Mouse (Mus musculus) Muller cell, postnatal 12 days (primary cell): ENCODE data around the gene Mef2b.
A peak's percentile ranks its signal among the peaks of the same experiment; 100 is the strongest.

Experiments used
- DNase-seq: peaks from one replicate; pipeline ENCODE4 v3.0.0-alpha.2; 2015; ENCODE audit errors: inconsistent ontology term

The Mef2b gene

GRCm38 (mm10) chr8:70134086-70134485 is 5.4 kb upstream of the Mef2b start:
- DNase-seq = no peak

GRCm38 (mm10) chr8:70134931-70135330 is 4.6 kb upstream of the Mef2b start:
- no peak for DNase-seq

GRCm38 (mm10) chr8:70136591-70136990 is 2.9 kb upstream of the Mef2b start:
- DNase-seq = no peak

GRCm38 (mm10) chr8:70137890-70138289 is 1.6 kb upstream of the Mef2b start:
- no peak for DNase-seq

DNA sequence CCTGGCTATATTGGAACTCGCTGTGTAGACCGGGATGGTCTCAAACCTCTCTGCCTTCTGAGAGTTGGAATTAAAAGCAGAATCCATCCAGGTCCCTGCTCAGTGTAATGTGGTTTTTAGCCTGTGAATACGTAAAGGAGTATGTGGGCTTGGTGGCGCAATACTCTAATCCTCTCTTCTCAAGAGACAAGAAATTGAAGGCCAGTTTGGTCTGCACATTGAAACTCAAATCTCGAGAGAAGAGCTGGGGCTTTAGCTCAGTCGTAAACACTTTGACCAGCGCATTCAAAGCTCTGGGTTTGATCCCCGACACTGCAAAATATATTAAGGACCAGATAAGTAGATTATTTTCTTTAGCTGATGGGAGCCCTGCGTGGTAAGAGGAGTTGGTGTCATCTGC is 470 bp downstream of the Mef2b start:
- no peak for DNase-seq

GRCm38 (mm10) chr8:70147678-70148607 is 8.4 kb downstream of the Mef2b start:
- no peak for DNase-seq

DNA sequence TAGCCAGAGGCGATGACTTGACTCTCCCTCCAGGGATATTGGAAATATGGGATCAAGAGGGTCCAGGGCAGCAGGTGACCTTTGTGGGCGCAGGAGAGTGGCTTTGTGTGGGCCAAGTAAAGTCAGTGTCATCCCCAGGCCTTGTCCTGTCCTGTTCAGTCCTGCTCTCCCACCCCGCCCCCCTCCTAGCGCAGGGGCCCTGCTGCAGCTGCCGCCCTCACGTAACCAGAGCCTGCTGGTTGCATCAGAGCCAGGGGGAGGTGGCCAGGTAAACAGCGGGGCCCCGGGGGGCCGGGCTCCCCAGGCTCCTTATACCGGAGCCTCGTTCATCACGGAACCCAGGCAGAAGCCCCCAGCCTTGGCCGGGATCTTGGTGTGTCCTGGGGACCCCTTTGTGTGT is 10.6 kb downstream of the Mef2b start:
- DNase-seq = no peak

DNA sequence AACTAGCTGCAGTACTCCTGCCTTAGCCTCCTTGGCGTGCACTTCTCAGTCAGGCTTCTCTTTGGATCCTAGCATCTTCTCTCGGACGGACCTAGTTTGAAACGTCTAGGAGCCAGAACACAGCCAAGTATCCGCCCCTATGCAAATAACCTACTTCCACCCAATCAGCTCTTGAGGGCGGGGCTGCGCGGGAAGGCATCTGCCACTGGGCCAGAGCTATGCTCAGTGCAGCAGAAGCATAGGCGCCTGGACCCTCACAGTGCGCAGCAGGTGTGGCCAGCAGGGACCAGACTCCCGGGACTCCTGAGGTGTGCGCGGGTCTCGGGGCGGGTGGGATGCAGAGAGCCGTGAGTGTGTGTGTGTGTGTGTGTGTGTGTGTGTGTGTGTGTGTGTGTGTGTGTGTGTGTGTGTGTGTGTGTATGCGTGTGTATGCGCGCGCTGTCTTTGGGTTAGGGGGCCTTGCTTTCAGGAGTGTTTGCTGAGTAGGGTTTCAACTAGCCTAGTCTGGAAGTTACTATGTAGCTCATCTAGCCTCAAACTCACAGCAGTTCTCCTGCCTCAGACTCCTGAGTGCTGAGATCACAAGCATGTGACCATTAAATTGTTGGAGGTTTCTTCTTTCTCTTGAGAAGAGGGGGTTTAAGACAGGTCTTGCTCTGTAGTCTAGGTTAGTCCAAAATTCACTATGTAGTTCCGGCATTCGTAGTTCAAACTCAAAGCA is 13.2 kb downstream of the Mef2b start:
- peak; percentile 84 for DNase-seq

GRCm38 (mm10) chr8:70157240-70157800 is 17.8 kb downstream of the Mef2b start:
- DNase-seq = no peak

DNA sequence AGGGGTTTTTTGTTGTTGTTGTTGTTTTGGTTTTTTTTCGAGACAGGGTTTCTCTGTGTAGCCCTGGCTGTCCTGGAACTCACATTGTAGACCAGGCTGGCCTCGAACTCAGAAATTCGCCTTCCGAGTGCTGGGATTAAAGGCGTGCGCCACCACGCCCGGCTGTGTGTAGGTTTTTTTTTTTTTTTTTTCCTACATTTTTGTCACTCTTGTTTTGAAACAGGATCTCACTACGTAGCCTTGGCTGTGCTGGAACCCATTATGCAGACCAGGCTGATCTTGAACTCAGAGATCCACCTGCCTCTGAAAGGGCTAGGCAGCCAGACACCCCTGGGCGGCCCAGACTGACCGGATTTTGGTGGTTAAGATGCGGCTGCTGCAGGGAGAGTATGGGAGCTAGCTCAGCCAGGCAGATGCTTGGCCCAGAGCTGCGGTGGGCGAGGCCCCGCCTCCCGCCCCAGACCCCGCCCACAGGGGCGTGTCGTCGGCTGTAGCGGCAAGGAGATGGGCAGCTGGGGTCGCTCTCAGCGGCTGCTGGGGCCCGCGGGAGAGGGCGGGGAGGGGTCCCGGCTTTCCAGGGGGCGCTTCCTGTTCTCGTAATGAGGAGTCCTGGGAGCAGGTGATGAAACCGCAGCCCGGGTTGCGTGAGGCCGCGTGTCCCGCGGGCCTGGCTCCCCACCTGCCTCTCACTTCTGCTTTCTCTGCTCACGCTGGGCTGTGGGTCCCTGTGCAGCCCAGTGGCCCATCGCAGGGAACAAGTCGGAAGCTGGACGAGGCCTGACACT is 18.8 kb downstream of the Mef2b start:
- DNase-seq = peak; percentile 89

GRCm38 (mm10) chr8:70159211-70159610 is 19.7 kb downstream of the Mef2b start:
- no peak for DNase-seq

GRCm38 (mm10) chr8:70160015-70160414 is 20.5 kb downstream of the Mef2b start:
- no peak for DNase-seq

DNA sequence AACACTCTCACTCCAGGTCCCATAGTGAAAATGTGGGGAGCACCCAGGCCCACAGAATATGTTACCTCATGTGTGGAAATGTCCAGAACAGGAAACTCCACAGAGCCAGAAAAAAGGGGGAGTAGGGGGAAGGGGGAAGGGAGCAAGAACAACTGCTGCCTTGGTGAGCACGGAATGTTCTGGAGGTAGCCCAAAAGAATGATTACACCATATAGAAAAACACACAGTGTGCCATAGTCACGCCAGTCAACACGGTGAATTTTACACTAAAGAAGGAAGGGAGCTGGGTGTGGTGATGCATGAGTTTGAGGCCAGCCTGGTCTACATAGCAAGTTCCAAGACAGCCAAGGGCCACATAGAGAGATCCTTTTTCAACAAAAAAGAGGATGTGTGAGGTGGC is 23.8 kb downstream of the Mef2b start:
- no peak for DNase-seq

GRCm38 (mm10) chr8:70166504-70167110 is 27.1 kb downstream of the Mef2b start:
- DNase-seq = peak; percentile 77

DNA sequence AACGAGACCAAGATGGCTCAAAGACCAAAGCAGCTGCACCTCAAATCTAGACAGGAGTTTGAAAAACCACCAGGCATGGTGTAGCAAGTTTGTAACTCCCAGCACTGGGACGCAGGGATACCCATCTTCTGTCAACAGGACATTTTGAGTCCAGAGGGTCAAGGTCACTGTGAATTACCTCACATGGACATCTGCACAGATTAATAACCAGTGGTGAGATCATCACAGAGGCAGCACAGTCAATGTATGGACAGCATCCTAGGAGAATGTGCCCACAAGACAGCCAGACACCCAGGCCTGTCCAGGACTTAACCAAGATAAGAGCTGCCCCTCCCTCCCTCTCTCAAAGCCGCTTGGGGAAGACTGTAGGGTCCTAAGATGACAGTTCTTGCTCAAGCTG is 30.6 kb downstream of the Mef2b start:
- no peak for DNase-seq

DNA sequence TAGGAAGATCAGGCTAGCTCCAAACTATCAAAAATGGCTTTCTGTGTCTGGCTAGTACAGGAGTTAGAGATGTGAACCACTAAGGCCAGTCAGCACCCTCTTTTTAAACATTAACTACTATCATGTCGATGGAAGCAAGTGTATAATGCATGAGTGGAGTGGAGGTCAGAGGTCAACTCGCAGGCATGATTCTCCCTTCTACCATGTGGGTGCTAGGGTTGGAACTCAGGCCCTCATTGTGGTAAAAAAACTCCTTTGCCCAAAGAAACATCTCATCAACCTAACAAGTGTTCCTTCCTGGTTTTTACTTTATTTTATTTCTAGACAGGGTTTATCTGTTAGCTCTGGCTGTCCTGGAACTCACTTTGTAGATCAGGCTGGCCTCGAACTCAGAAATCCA is 31.2 kb downstream of the Mef2b start:
- no peak for DNase-seq

- no peak for DNase-seq
These were observed 31.7 kb downstream of the Mef2b start for GRCm38 (mm10) chr8:70171240-70171639.

DNA sequence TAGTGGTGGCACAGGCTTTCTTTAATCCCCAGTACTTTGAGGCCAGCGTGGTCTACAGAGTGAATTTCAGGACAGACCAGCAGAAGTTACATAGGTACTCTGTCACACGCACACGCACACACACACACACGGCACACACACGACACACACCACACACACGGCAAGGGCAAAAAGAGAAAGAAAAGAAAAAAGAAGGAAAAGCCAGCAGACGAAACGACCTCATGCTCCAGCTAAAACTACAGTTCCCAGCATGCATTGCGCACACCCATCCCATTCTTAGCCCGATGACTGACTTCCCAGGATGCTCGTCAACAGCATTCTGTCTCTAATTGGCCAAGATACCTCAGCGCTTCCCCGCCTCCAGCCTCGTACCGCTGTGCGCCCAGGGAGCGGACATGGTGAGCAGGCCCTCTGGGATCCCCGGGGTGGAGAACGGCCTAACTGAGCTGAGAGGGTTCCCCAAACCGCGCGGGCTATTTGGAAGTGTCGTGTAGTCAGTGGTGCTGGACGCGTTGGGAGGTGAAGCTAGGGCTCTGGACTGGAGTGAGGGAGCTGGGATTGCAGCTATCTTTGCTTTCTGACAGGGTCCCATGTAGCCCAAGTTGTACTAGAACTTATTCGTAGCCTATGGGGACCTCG is 32.7 kb downstream of the Mef2b start, which contains the start of gene Tmem161a:
Gene Tmem161a, plus strand, starts transcription at position 314 of the 639 bp plus-strand sequence.
- DNase-seq = peak; percentile 94

DNA sequence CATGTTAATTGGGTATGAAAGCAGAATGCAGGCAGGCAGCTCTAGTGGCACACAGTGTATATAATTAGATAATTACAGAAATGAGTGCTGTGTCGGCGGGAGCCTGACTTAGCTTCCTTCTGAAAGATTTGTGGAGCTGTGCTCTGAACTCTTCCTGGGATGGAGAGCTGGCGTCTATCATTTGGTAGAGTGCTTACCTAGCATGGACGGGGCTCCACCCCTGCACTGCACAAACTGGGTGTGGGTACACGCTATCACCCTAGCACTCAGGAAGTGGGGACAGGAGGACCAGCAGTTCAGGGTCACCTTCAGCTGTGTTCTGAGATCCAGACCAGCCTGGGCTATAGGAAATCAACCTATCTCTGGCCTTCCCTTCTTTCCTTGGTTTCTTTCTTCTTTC is 33.8 kb downstream of the Mef2b start:
- no peak for DNase-seq

DNA sequence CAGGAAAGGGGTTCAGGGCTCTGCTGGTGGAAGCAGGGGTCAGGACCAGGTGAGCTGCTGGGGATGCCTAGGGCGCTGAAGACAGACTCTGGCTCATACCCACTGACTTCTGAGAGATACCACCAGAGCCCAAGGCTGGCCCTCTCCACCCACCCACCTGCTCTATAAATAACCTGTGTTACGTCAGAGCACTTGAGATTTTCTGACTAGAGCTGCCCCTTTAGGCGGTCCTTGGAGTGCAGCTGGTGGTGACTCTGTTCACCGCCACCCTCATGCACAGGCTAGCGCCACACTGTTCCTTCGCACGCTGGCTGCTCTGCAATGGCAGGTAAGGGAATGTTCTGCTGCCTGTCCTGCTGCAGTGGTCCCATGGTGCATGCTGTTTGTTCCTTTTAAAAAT is 34.6 kb downstream of the Mef2b start:
- no peak for DNase-seq

GRCm38 (mm10) chr8:70178231-70178630 is 38.7 kb downstream of the Mef2b start:
- no peak for DNase-seq
